Mouse (Mus musculus): Measurements from ENCODE around the gene Pzp. TPM values are rescaled to one million over a fixed set of nuclear protein-coding genes. Genes with fewer than 3 reads are reported as not detected.

Pzp gene
- polyA plus RNA-seq, 1 experiment = 0.94 TPM

GRCm38 (mm10) chr6:128525801-128526200, 719 bp downstream of the Pzp start:
- H3K4me1 ChIP-seq (ENCODE audit: control insufficient read depth, insufficient read depth, low read length) = no peaks in the 10 kb centered on the region
- no peak overlapping the region for H3K27ac ChIP-seq (ENCODE audit: insufficient read depth, low read length)
- TF ChIP-seq EP300 (IDR thresholded peaks at IDR 0.05; ENCODE audit: insufficient read depth, low read depth, low read length) (no peak), CTCF (IDR thresholded peaks at IDR 0.05; ENCODE audit: low read depth, low read length) (no peak), POLR2A (IDR thresholded peaks at IDR 0.05; ENCODE audit: insufficient read depth, low read length) (no peak)
- H3K36me3 ChIP-seq (ENCODE audit: control insufficient read depth, insufficient read depth, low read length, poor library complexity, severe bottlenecking) = no peaks in the 10 kb centered on the region
- H3K9ac ChIP-seq (ENCODE audit: low read depth, poor library complexity, severe bottlenecking) = no peak overlapping the region
- H3K9me3 ChIP-seq (replicated peaks; ENCODE audit: control insufficient read depth, insufficient read depth, low read length, poor library complexity, severe bottlenecking) = 0 out of 2 replicates have a peak, but pooled peaks cover 3% of the 10 kb centered on the region
- no peaks in the 10 kb centered on the region for H3K27me3 ChIP-seq (ENCODE audit: control insufficient read depth, insufficient read depth, low read length, poor library complexity, severe bottlenecking)
- no peak overlapping the region for H3K4me3 ChIP-seq (ENCODE audit: low read depth, low read length)

GRCm38 (mm10) chr6:128523360-128523759, 3.2 kb downstream of the Pzp start:
- Histone ChIP-seq H3K36me3 (ENCODE audit: control insufficient read depth, insufficient read depth, low read length, poor library complexity, severe bottlenecking) (no peaks in the 10 kb centered on the region), H3K4me1 (ENCODE audit: control insufficient read depth, insufficient read depth, low read length) (no peaks in the 10 kb centered on the region), H3K4me3 (ENCODE audit: low read depth, low read length) (no peak overlapping the region), H3K27ac (ENCODE audit: insufficient read depth, low read length) (no peak overlapping the region), H3K9ac (ENCODE audit: low read depth, poor library complexity, severe bottlenecking) (no peak overlapping the region), H3K9me3 (replicated peaks; ENCODE audit: control insufficient read depth, insufficient read depth, low read length, poor library complexity, severe bottlenecking) (0 out of 2 replicates have a peak, but pooled peaks cover 3% of the 10 kb centered on the region), H3K27me3 (ENCODE audit: control insufficient read depth, insufficient read depth, low read length, poor library complexity, severe bottlenecking) (no peaks in the 10 kb centered on the region)
- no peak for TF ChIP-seq POLR2A (IDR thresholded peaks at IDR 0.05; ENCODE audit: insufficient read depth, low read length)
- no peak for TF ChIP-seq CTCF (IDR thresholded peaks at IDR 0.05; ENCODE audit: low read depth, low read length)
- no peak for TF ChIP-seq EP300 (IDR thresholded peaks at IDR 0.05; ENCODE audit: insufficient read depth, low read depth, low read length)

- no peak overlapping the region for H3K4me3 ChIP-seq (ENCODE audit: low read depth, low read length)
- no peak overlapping the region for H3K9ac ChIP-seq (ENCODE audit: low read depth, poor library complexity, severe bottlenecking)
- no peaks in the 10 kb centered on the region for H3K36me3 ChIP-seq (ENCODE audit: control insufficient read depth, insufficient read depth, low read length, poor library complexity, severe bottlenecking)
- no peaks in the 10 kb centered on the region for H3K27me3 ChIP-seq (ENCODE audit: control insufficient read depth, insufficient read depth, low read length, poor library complexity, severe bottlenecking)
- no peaks in the 10 kb centered on the region for H3K4me1 ChIP-seq (ENCODE audit: control insufficient read depth, insufficient read depth, low read length)
- H3K27ac ChIP-seq (ENCODE audit: insufficient read depth, low read length) = no peak overlapping the region
- 0 out of 2 replicates have a peak, but pooled peaks cover under 1% of the 10 kb centered on the region for H3K9me3 ChIP-seq (replicated peaks; ENCODE audit: control insufficient read depth, insufficient read depth, low read length, poor library complexity, severe bottlenecking)
- no peak for TF ChIP-seq POLR2A (IDR thresholded peaks at IDR 0.05; ENCODE audit: insufficient read depth, low read length)
- TF ChIP-seq CTCF (IDR thresholded peaks at IDR 0.05; ENCODE audit: low read depth, low read length) = no peak
- TF ChIP-seq EP300 (IDR thresholded peaks at IDR 0.05; ENCODE audit: insufficient read depth, low read depth, low read length) = no peak
Measured at GRCm38 (mm10) chr6:128519159-128519558, 7.4 kb downstream of the Pzp start.

GRCm38 (mm10) chr6:128505676-128506236, 20.8 kb downstream of the Pzp start:
- H3K36me3 ChIP-seq (ENCODE audit: control insufficient read depth, insufficient read depth, low read length, poor library complexity, severe bottlenecking) = no peaks in the 10 kb centered on the region
- TF ChIP-seq CTCF (IDR thresholded peaks at IDR 0.05; ENCODE audit: low read depth, low read length) = no peak
- no peak for TF ChIP-seq POLR2A (IDR thresholded peaks at IDR 0.05; ENCODE audit: insufficient read depth, low read length)
- TF ChIP-seq EP300 (IDR thresholded peaks at IDR 0.05; ENCODE audit: insufficient read depth, low read depth, low read length) = no peak
- no peaks in the 10 kb centered on the region for H3K4me1 ChIP-seq (ENCODE audit: control insufficient read depth, insufficient read depth, low read length)
- H3K27me3 ChIP-seq (ENCODE audit: control insufficient read depth, insufficient read depth, low read length, poor library complexity, severe bottlenecking) = no peaks in the 10 kb centered on the region
- H3K9ac ChIP-seq (ENCODE audit: low read depth, poor library complexity, severe bottlenecking) = no peak overlapping the region
- H3K9me3 ChIP-seq (replicated peaks; ENCODE audit: control insufficient read depth, insufficient read depth, low read length, poor library complexity, severe bottlenecking) = no peaks in the 10 kb centered on the region
- no peak overlapping the region for H3K27ac ChIP-seq (ENCODE audit: insufficient read depth, low read length)
- H3K4me3 ChIP-seq (ENCODE audit: low read depth, low read length) = no peak overlapping the region

- Histone ChIP-seq H3K27me3 (ENCODE audit: control insufficient read depth, insufficient read depth, low read length, poor library complexity, severe bottlenecking) (no peaks in the 10 kb centered on the region), H3K4me1 (ENCODE audit: control insufficient read depth, insufficient read depth, low read length) (no peaks in the 10 kb centered on the region), H3K4me3 (ENCODE audit: low read depth, low read length) (no peak overlapping the region), H3K36me3 (ENCODE audit: control insufficient read depth, insufficient read depth, low read length, poor library complexity, severe bottlenecking) (no peaks in the 10 kb centered on the region), H3K27ac (ENCODE audit: insufficient read depth, low read length) (no peak overlapping the region), H3K9ac (ENCODE audit: low read depth, poor library complexity, severe bottlenecking) (no peak overlapping the region), H3K9me3 (replicated peaks; ENCODE audit: control insufficient read depth, insufficient read depth, low read length, poor library complexity, severe bottlenecking) (no peaks in the 10 kb centered on the region)
- TF ChIP-seq EP300 (IDR thresholded peaks at IDR 0.05; ENCODE audit: insufficient read depth, low read depth, low read length) (no peak), POLR2A (IDR thresholded peaks at IDR 0.05; ENCODE audit: insufficient read depth, low read length) (no peak), CTCF (IDR thresholded peaks at IDR 0.05; ENCODE audit: low read depth, low read length) (no peak)
Measured at GRCm38 (mm10) chr6:128504743-128505142, 21.8 kb downstream of the Pzp start.

GRCm38 (mm10) chr6:128495346-128495745, 31.2 kb downstream of the Pzp start:
- Histone ChIP-seq H3K9me3 (replicated peaks; ENCODE audit: control insufficient read depth, insufficient read depth, low read length, poor library complexity, severe bottlenecking) (no peaks in the 10 kb centered on the region), H3K27me3 (ENCODE audit: control insufficient read depth, insufficient read depth, low read length, poor library complexity, severe bottlenecking) (no peaks in the 10 kb centered on the region), H3K27ac (ENCODE audit: insufficient read depth, low read length) (no peak overlapping the region), H3K4me3 (ENCODE audit: low read depth, low read length) (no peak overlapping the region), H3K9ac (ENCODE audit: low read depth, poor library complexity, severe bottlenecking) (no peak overlapping the region), H3K36me3 (ENCODE audit: control insufficient read depth, insufficient read depth, low read length, poor library complexity, severe bottlenecking) (no peaks in the 10 kb centered on the region), H3K4me1 (ENCODE audit: control insufficient read depth, insufficient read depth, low read length) (no peaks in the 10 kb centered on the region)
- TF ChIP-seq EP300 (IDR thresholded peaks at IDR 0.05; ENCODE audit: insufficient read depth, low read depth, low read length) = no peak
- TF ChIP-seq CTCF (IDR thresholded peaks at IDR 0.05; ENCODE audit: low read depth, low read length) = no peak
- TF ChIP-seq POLR2A (IDR thresholded peaks at IDR 0.05; ENCODE audit: insufficient read depth, low read length) = no peak

Data from ES-Bruce4 (cell line).